Mouse (Mus musculus): Measurements from ENCODE around the gene Nudt21.

DNA sequence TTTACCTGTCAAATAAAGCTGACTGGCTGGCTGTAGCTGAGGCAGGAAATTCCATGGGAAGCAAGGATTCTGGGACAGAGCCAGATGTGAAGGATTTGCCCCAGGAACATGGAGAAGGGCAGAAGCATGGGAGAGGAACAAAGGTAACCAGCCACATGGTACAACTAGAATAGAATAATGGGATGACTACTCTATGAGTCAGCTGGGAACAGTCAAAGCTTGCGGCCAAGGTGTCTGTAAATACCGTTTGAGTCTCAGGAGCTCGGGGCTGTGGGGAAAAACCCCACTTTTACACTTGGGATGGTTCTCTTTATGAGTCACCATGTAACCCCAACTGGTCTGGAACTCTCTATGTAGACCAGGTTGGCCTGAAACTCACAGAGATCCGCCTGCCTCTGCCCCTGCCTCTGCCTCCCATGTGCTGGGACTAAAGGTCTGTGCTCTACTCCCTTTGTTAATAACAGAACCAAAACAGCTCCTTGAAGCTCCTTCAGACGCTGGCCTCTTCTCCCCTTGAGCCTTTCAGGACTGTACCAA, 55.1 kb downstream of the Nudt21 start:
- TF ChIP-seq MAX (IDR thresholded peaks at IDR 0.05) (peak; percentile 23), CTCF (IDR thresholded peaks at IDR 0.05; ENCODE audit: control insufficient read depth, insufficient read depth, insufficient read length) (no peak), USF1 (IDR thresholded peaks at IDR 0.05; ENCODE audit: low read depth) (no peak), CEBPB (IDR thresholded peaks at IDR 0.05; ENCODE audit: low read depth) (no peak), MYOD1 (IDR thresholded peaks at IDR 0.05; ENCODE audit: control insufficient read depth, insufficient read length, low read depth) (no peak), MYOG (IDR thresholded peaks at IDR 0.05; ENCODE audit: control insufficient read depth, extremely low read depth, insufficient read length) (no peak), FOSL1 (IDR thresholded peaks at IDR 0.05; ENCODE audit: insufficient read depth, low read length, poor library complexity, severe bottlenecking) (peak; percentile 3)
